Mouse (Mus musculus) kidney, embryonic 15.5 days (tissue): ENCODE results near the gene Actr1a. TPM values are rescaled to one million over a fixed set of nuclear protein-coding genes. Genes with fewer than 3 reads are reported as not detected.
A peak's percentile ranks its signal among the peaks of the same experiment; 100 is the strongest.

Experiments used
- ATAC-seq: fragments of 200-750 bp; cut with Nextera tagmentation; replicated peaks from 2 replicates; pipeline ENCODE4 v1.8.0; 2017; ENCODE audit warnings: moderate TSS enrichment; ENCODE audit not compliant: low FRiP score
- H3K27ac ChIP-seq: fragments of 300-500 bp; sonication (generic); 2 replicates; pipeline ENCODE4 v1.5.1; 2015; ENCODE audit warnings: mild to moderate bottlenecking, inconsistent platforms
- H3K27me3 ChIP-seq: fragments of 300-500 bp; sonication (generic); 2 replicates; pipeline ENCODE4 v1.6.1; 2015; ENCODE audit warnings: inconsistent platforms
- H3K36me3 ChIP-seq: fragments of 300-500 bp; sonication (generic); 2 replicates; pipeline ENCODE4 v1.6.1; 2015; ENCODE audit warnings: inconsistent platforms
- H3K4me1 ChIP-seq: fragments of 300-500 bp; sonication (generic); 2 replicates; pipeline ENCODE4 v1.6.1; 2015; ENCODE audit warnings: inconsistent platforms
- H3K4me2 ChIP-seq: fragments of 300-500 bp; sonication (generic); 2 replicates; pipeline ENCODE4 v1.6.1; 2015; ENCODE audit warnings: moderate library complexity, mild to moderate bottlenecking, inconsistent platforms
- H3K4me3 ChIP-seq: fragments of 300-500 bp; sonication (generic); replicated peaks from 2 replicates; pipeline ENCODE4 v1.5.1; 2015; ENCODE audit warnings: mild to moderate bottlenecking, inconsistent platforms
- H3K9ac ChIP-seq: fragments of 300-500 bp; sonication (generic); 2 replicates; pipeline ENCODE4 v1.6.1; 2015; ENCODE audit warnings: mild to moderate bottlenecking, inconsistent platforms
- H3K9me3 ChIP-seq: fragments of 300-500 bp; sonication (generic); replicated peaks from 2 replicates; pipeline ENCODE4 v1.6.1; 2016; ENCODE audit warnings: inconsistent platforms
- WGBS: fragments of 180-500 bp; shearing (Covaris S2); methylation state at CpG from one replicate; pipeline ENCODE4 v1.1.7; 2015; ENCODE audit warnings: mixed read lengths; 5-methylcytosine and 5-hydroxymethylcytosine counted together
- polyA plus RNA-seq: library from polyadenylated mRNA; unstranded; fragments of >200 nt; fragmentation: Nextera tagmentation; extraction: Ambion mirVana; gene quantifications from 2 replicates; pipeline ENCODE4 v1.2.1, GENCODE M21; 2015

The Actr1a gene
- polyA plus RNA-seq, 1 experiment from 2014 or later: 136 TPM

DNA sequence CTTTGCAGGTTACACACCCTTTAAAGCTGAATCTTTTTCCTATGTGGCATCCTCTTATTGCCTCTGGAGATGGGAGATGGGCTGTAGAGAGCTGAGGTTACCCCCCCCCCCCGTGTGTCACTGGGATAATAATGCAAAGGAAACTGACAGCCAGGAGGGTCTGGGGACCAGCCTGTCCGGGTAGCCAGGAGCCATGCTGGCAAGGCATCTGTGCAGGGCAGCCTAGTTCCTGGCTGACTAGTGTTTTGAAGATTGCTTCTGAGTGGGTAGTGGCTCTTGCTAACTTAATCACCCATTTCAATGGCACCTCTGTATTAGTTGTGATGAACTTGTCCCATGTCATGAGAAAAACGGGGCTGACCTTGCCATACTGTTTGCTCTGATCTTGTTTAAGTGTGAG is 2.9 kb upstream of the Actr1a start:
- WGBS: 37% methylated on average over 3 of the region's 3 CpGs
- Histone ChIP-seq H3K9me3 (no peaks in the 10 kb centered on the region), H3K4me3 (peak overlapping the region; percentile 80), H3K9ac (peak overlapping the region; percentile 91; the same call in 1 of the 2 replicates), H3K4me2 (peak overlapping the region; percentile 84), H3K27ac (no peak overlapping the region), H3K4me1 (peaks cover 56% of the 10 kb centered on the region), H3K27me3 (no peaks in the 10 kb centered on the region), H3K36me3 (peaks cover 22% of the 10 kb centered on the region)
- ATAC-seq: no peak

DNA sequence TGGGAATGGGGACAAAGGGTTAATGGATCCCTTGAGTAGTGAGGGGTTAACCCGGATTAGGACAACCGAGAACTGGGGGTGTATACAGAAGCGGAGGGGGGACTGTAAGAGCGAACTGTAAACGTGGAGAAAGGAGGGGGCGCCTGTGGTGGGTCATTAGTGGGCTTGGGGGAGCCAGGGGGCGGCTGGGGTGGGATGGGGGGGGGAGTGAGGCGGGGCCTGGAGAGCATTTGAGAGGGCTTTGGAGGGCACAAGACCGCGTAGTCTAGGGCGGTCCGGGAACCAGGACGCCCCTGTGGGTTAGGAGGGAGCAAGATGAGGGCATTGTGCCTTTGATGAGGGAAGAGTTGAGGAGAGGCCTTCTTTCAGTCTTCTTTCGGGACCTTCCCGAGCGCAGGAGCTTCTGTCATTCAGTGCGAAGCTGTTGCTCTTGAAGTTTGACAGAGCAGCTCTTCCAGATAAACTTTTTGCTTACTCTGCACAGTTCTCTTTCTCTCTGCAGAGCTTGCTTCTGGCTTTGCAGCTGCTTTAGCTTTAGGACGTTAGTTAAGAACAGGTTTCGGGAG is 2.0 kb upstream of the Actr1a start:
- Histone ChIP-seq H3K9me3 (no peaks in the 10 kb centered on the region), H3K27ac (peak overlapping the region; percentile 91), H3K4me1 (peaks cover 54% of the 10 kb centered on the region), H3K27me3 (no peaks in the 10 kb centered on the region), H3K9ac (peak overlapping the region; percentile 91), H3K36me3 (peaks cover 13% of the 10 kb centered on the region), H3K4me2 (peak overlapping the region; percentile 84), H3K4me3 (peak overlapping the region; percentile 80)
- ATAC-seq: no peak
- under 1% methylated on average over 19 of the region's 19 CpGs for WGBS

DNA sequence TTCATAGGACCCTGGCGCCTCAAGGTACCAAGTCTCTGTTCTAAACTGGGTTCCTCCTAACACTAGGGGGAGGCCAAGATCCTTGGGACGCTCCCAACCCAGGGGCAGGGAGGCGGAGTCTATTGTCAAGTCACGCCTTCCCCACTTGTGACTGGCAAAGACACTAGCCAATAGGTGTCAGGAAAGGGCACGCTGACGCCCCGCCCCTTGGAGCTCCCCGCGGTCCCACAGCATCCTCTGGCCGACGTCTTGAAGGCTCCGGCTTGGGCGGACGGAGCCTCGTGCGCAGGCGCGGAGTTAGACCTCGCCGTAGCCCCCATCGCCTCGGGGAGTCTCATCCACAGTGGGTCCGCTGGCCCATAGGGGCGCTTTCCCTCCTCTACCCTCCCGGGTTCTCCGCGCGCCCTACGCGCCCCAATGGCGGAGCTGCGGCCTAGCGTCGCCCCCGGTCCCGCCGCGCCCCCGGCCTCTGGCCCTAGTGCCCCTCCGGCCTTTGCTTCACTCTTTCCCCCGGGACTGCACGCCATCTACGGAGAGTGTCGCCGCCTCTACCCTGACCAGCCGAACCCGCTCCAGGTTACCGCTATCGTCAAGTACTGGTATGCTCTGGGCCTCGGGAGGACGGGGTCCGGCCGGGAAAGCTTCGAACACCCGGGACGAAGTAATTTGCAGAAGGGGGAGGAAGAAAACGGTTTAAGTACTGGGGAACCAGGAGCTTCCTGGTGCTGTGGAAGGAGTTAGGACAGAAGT is 1.3 kb upstream of the Actr1a start, which contains the start of gene Sufu:
Sufu (plus strand) TSS at position 211 of the 750 bp plus-strand sequence.
- ATAC-seq: peak; percentile 89
- H3K4me1 ChIP-seq: peaks cover 59% of the 10 kb centered on the region

DNA sequence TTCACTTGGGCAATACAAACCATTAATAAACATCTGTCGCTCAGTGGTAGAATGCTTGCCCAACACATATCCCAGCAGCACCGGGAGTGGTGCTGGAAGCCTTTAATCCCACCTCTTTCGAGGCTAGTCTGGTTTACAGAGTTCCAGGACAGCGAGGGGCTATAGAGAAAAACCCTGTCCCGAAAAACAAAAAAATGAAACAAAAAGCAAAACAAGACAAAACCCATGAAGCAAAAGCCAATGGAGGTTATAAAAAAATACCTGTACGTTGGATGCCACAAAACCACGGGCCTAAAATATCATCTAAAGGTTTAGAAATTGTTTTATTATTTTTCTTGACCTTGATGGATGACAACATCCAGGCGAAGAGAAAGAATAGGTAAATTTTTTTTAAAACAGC is 561 bp upstream of the Actr1a start:
- 14% methylated on average over 8 of the region's 8 CpGs for WGBS
- Histone ChIP-seq H3K9me3 (no peaks in the 10 kb centered on the region), H3K4me3 (peak overlapping the region; percentile 68), H3K27ac (peak overlapping the region; percentile 20), H3K9ac (peak overlapping the region; percentile 11), H3K36me3 (peaks cover 9% of the 10 kb centered on the region), H3K4me1 (peaks cover 61% of the 10 kb centered on the region), H3K4me2 (peak overlapping the region; percentile 84), H3K27me3 (no peaks in the 10 kb centered on the region)
- no peak for ATAC-seq

More for the DNA sequence above, 1.3 kb upstream of the Actr1a start, which contains the start of gene Sufu:
- Histone ChIP-seq H3K9ac (peak within 1 kb of the TSS; percentile 91), H3K9me3 (no peaks in the 10 kb centered on the region), H3K36me3 (peaks cover 13% of the 10 kb centered on the region), H3K4me2 (peak within 1 kb of the TSS; percentile 84), H3K27ac (peak within 1 kb of the TSS; percentile 91), H3K4me3 (peak within 1 kb of the TSS; percentile 80), H3K27me3 (no peaks in the 10 kb centered on the region)
- under 1% methylated on average over 57 of the region's 57 CpGs for WGBS

DNA sequence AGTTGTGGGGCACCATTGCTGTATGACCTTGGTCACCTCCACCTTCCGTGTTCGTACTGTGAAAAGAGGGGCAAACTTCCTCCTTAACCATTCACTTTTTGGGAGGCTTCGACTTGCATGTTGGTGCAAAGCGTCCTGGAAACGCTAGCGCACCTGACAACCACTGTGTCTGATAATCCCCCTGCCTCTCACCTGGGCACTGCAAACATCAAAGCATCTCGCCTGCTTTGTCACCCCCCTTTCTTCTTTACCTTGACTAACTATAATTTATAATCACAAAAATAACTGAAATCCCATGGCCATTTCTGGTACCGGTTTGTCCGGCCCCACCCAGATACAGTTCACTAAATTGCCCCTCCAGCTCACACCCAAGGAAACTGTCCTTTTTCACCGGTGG is 838 bp downstream of the Actr1a start:
- H3K9ac ChIP-seq: peak overlapping the region; percentile 53
- no peaks in the 10 kb centered on the region for H3K9me3 ChIP-seq
- H3K36me3 ChIP-seq: no peaks in the 10 kb centered on the region
- 4% methylated on average over 10 of the region's 10 CpGs for WGBS
- ATAC-seq: no peak
- H3K27me3 ChIP-seq: no peaks in the 10 kb centered on the region
- H3K27ac ChIP-seq: no peak overlapping the region
- peaks cover 50% of the 10 kb centered on the region for H3K4me1 ChIP-seq
- H3K4me3 ChIP-seq: peak overlapping the region; percentile 68
- peak overlapping the region; percentile 84 for H3K4me2 ChIP-seq

DNA sequence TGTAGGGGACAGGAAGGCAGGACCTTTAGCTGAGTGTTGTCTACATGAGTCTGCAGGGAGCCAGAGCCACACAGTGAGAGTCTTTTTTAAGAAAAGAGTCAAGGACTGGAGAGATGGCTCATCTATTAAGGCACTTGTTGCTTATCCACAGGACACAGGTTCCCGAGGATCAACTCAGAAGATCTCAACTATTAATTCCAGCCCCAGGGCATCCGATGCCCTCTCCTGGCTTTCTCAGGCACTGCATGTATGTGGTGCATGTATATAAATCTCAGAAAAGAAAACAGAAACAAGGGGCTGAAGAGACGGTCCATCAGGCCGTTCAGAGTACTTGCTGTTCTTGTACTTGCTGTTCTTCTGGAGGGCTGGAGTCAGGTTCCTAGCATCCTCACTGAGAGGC is 3.5 kb downstream of the Actr1a start:
- Histone ChIP-seq H3K27ac (no peak overlapping the region), H3K27me3 (no peaks in the 10 kb centered on the region), H3K4me2 (no peak overlapping the region), H3K9me3 (no peaks in the 10 kb centered on the region), H3K36me3 (peaks cover 6% of the 10 kb centered on the region), H3K4me1 (peaks cover 28% of the 10 kb centered on the region), H3K4me3 (no peak overlapping the region), H3K9ac (no peak overlapping the region)
- no peak for ATAC-seq
- WGBS: 27% methylated on average over 4 of the region's 4 CpGs

DNA sequence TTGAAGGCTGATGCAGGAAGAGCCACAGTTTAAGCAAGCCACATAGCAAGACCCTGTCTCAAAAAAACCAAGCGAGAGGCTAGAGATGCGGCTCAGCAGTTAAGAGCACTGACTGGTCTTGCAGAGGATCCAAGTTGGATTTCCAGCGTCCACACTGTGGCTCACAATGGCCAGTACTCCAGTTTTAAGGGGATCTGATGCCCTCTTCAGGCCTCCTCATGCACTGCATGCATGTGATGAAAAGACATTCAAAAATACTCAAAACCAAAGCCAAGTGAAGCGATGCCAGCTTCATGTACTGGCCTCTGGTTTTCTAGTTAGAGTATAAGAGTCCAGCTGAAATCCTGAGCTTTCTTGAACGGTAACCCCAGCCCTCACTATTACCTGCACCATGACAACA is 5.7 kb downstream of the Actr1a start:
- Histone ChIP-seq H3K4me3 (no peak overlapping the region), H3K9me3 (no peaks in the 10 kb centered on the region), H3K4me1 (peaks cover 23% of the 10 kb centered on the region), H3K4me2 (no peak overlapping the region), H3K36me3 (peaks cover 23% of the 10 kb centered on the region), H3K9ac (no peak overlapping the region), H3K27me3 (no peaks in the 10 kb centered on the region), H3K27ac (no peak overlapping the region)
- 93% methylated on average over 5 of the region's 5 CpGs for WGBS
- no peak for ATAC-seq

DNA sequence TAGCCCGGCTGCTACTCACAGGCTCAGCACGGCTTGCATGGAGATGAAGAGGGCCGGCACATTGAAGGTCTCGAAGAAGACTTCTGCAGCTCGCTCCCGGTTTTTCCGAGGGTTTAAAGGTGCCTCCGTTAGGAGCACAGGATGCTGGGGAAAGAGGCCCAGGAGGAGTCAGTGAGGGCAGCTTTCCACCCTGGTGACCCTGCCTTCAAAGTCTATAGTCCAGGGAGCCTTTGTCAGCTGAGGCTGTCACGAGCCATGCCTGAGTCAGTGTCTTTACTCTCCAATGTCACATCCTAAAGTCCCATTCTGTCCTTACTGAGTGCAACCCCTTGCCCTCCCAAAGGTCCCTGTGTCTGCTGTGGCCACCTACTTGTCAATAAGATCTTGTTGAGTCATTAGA is 13.3 kb downstream of the Actr1a start:
- no peak for ATAC-seq
- no peaks in the 10 kb centered on the region for H3K27me3 ChIP-seq
- H3K27ac ChIP-seq: no peak overlapping the region
- no peaks in the 10 kb centered on the region for H3K9me3 ChIP-seq
- H3K4me3 ChIP-seq: no peak overlapping the region
- WGBS: 87% methylated on average over 9 of the region's 9 CpGs
- H3K36me3 ChIP-seq: peaks cover 94% of the 10 kb centered on the region
- H3K4me1 ChIP-seq: no peaks in the 10 kb centered on the region
- no peak overlapping the region for H3K9ac ChIP-seq
- H3K4me2 ChIP-seq: no peak overlapping the region

DNA sequence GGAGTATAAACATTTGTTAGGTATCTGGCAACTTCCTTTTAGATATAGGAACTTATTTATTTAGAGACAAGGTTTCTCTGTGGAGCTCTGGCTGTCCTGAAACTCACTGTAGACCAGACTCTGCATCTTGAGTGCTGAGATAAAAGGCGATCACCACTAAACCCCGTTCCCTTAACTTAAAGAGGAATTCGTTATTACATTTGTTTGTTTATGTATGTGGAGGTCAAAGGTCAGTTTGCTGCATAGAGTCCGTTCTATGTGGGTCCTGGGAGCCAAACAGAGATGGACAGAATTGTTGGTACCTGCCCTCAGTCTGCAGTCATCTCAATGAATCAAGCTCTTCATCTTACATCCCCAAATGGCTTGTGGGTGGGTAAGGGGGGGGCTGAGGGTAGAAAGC is 19.7 kb downstream of the Actr1a start:
- WGBS: 62% methylated on average over 4 of the region's 4 CpGs
- H3K4me2 ChIP-seq: no peak overlapping the region
- no peaks in the 10 kb centered on the region for H3K9me3 ChIP-seq
- no peaks in the 10 kb centered on the region for H3K27me3 ChIP-seq
- no peak for ATAC-seq
- H3K4me3 ChIP-seq: no peak overlapping the region
- H3K4me1 ChIP-seq: peaks cover 8% of the 10 kb centered on the region
- no peak overlapping the region for H3K9ac ChIP-seq
- peaks cover 49% of the 10 kb centered on the region for H3K36me3 ChIP-seq
- H3K27ac ChIP-seq: no peak overlapping the region

DNA sequence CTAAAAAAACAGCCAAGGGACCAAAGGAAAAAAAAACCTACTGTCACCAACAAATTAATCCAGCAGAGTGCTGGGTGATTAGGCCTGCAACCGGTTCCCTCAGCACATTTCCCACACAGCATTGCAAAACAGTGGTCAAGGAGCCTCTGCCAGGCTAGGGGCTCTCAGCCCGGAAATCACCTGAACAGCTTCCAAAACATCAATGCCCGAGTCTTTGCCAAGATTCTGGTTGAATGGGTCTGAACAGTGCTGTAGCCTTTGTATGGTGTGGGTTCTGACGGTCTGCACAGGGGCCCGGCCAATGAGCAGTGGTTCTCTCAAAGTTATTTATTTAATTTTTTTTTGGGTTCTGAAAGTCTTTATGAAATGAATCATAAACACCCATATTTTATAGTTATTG is 20.1 kb downstream of the Actr1a start:
- H3K4me1 ChIP-seq: peaks cover 8% of the 10 kb centered on the region
- H3K27me3 ChIP-seq: no peaks in the 10 kb centered on the region
- H3K9me3 ChIP-seq: no peaks in the 10 kb centered on the region
- no peak overlapping the region for H3K4me2 ChIP-seq
- no peak overlapping the region for H3K27ac ChIP-seq
- no peak overlapping the region for H3K9ac ChIP-seq
- 66% methylated on average over 5 of the region's 5 CpGs for WGBS
- no peak for ATAC-seq
- H3K4me3 ChIP-seq: no peak overlapping the region
- peaks cover 45% of the 10 kb centered on the region for H3K36me3 ChIP-seq

DNA sequence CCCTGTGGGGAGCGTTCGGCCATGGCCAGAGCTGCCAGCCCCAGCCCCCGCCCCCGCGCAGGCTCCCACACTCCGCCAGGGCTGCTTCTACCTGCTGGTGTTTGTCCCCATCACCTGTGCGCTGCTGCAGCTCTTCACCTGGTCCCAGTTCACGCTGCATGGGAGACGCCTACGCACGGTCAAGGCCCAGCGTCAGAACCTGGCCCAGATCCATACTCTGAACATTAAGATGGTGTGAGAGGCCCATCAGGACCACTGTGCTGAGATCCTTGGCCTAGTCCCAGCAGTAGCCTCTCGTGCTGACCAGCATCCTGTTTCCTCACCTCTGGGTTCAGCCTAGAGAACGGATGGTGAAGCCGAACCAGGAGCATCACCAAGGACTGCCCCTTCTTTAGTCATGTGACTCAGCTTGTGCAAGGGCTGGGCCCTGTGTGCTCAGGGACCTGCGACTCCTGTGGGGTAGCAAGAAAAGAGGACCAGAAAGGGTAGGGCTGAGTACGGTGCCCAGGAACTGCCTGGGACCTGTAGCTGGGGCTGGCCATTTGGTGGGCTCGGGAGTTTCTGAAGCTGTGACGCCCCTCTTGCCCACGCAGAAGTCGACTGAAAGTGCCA is 21.0 kb downstream of the Actr1a start:
- no peaks in the 10 kb centered on the region for H3K27me3 ChIP-seq
- 50% methylated on average over 21 of the region's 21 CpGs for WGBS
- H3K4me3 ChIP-seq: no peak overlapping the region
- H3K9me3 ChIP-seq: no peaks in the 10 kb centered on the region
- no peak overlapping the region for H3K4me2 ChIP-seq
- H3K27ac ChIP-seq: no peak overlapping the region
- peak; percentile 31; the same call in 1 of the 2 replicates for ATAC-seq
- peaks cover 8% of the 10 kb centered on the region for H3K4me1 ChIP-seq
- no peak overlapping the region for H3K9ac ChIP-seq
- peaks cover 36% of the 10 kb centered on the region for H3K36me3 ChIP-seq

DNA sequence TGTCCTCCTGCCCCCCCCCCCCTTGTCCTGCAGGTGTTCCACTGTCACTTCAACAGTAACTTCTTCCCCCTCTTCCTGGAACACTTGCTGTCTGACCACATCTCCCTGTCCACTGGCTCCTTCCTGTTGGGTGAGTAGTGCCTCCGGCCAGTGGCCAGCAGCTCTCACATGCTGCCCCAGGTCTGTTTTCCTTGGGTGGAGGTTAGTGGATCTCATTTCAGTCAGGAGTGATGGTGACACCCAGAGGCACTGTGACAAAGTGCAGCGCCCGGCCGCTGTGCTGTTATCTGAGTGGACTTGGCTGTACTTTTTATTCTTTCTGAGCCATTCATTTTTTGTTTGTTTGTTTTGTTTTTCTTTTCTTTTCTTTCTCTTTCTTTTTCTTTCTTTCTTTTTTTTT is 26.3 kb downstream of the Actr1a start:
- Histone ChIP-seq H3K4me2 (no peak overlapping the region), H3K4me3 (no peak overlapping the region), H3K36me3 (no peaks in the 10 kb centered on the region), H3K9me3 (no peaks in the 10 kb centered on the region), H3K27ac (no peak overlapping the region), H3K9ac (no peak overlapping the region), H3K4me1 (peaks cover 1% of the 10 kb centered on the region), H3K27me3 (no peaks in the 10 kb centered on the region)
- ATAC-seq: peak; percentile 46; the same call in 1 of the 2 replicates
- WGBS: 14% methylated on average over 4 of the region's 4 CpGs
